Mouse (Mus musculus) midbrain, postnatal 0 days (tissue): Measurements from ENCODE around the gene Mmp24. TPM values are rescaled to one million over a fixed set of nuclear protein-coding genes. Genes with fewer than 3 reads are reported as not detected.

Experiments used
- ATAC-seq: fragments of 200-750 bp; cut with Nextera tagmentation; 2 replicates; pipeline ENCODE4 v1.8.0; 2017; ENCODE audit warnings: moderate number of reproducible peaks, mild to moderate bottlenecking, moderate TSS enrichment, moderate library complexity; ENCODE audit not compliant: low FRiP score
- DNase-seq: peaks from one replicate; pipeline ENCODE4 v3.0.0-alpha.2; 2015; ENCODE audit warnings: low spot score
- H3K27ac ChIP-seq: fragments of 300-500 bp; sonication (generic); 2 replicates; pipeline ENCODE4 v1.5.1; 2014; ENCODE audit warnings: low read depth, mild to moderate bottlenecking, low read length, mixed read lengths
- H3K27me3 ChIP-seq: fragments of 300-500 bp; sonication (generic); 2 replicates; pipeline ENCODE4 v1.6.1; 2014; ENCODE audit warnings: low read length, control low read depth, mixed read lengths; ENCODE audit not compliant: insufficient read depth
- H3K36me3 ChIP-seq: fragments of 300-500 bp; sonication (generic); 2 replicates; pipeline ENCODE4 v1.6.1; 2014; ENCODE audit warnings: low read length, control low read depth, mixed read lengths; ENCODE audit not compliant: insufficient read depth
- H3K4me1 ChIP-seq: fragments of 300-500 bp; sonication (generic); 2 replicates; pipeline ENCODE4 v1.6.1; 2014; ENCODE audit warnings: mild to moderate bottlenecking, control low read depth, antibody characterized with exemption, low read length, mixed read lengths; ENCODE audit not compliant: insufficient read depth
- H3K4me2 ChIP-seq: fragments of 300-500 bp; sonication (generic); 2 replicates; pipeline ENCODE4 v1.6.1; 2014; ENCODE audit warnings: low read depth, mild to moderate bottlenecking, low read length, mixed read lengths; ENCODE audit not compliant: poor library complexity, severe bottlenecking
- H3K4me3 ChIP-seq: fragments of 300-500 bp; sonication (generic); 2 replicates; pipeline ENCODE4 v1.5.1; 2014; ENCODE audit warnings: low read depth, mild to moderate bottlenecking, low read length, moderate library complexity
- H3K9ac ChIP-seq: fragments of 300-500 bp; sonication (generic); replicated peaks from 2 replicates; pipeline ENCODE4 v1.6.1; 2014; ENCODE audit warnings: mild to moderate bottlenecking, low read length, moderate library complexity, mixed read lengths; ENCODE audit not compliant: poor library complexity, severe bottlenecking
- H3K9me3 ChIP-seq: fragments of 300-500 bp; sonication (generic); 2 replicates; pipeline ENCODE4 v1.6.1; 2016; ENCODE audit warnings: low read length, control low read depth
- CTCF ChIP-seq: IDR thresholded peaks from 2 replicates; pipeline ENCODE4 v1.5.1; 2016; ENCODE audit warnings: antibody characterized with exemption, mild to moderate bottlenecking
- WGBS: fragments of 180-500 bp; shearing (Covaris S2); extraction: QIAGEN DNeasy Blood & Tissue Kit; methylation state at CpG from one replicate; pipeline ENCODE4 v1.1.7; 2014; 5-methylcytosine and 5-hydroxymethylcytosine counted together
- polyA plus RNA-seq: library from polyadenylated mRNA; unstranded; fragments of >200 nt; fragmentation: Nextera tagmentation; extraction: Ambion mirVana; gene quantifications from 2 replicates; pipeline ENCODE4 v1.2.1, GENCODE M21; 2015
- total RNA-seq: library from RNA; depleted of rRNA; stranded (reverse); fragments of >200 nt; gene quantifications from 2 replicates; pipeline ENCODE4 v1.2.3, GENCODE M21; 2014

Gene Mmp24
- total and polyA plus RNA-seq, 2 experiments from 2014 or later, result 12.3 to 178 TPM

GRCm38 (mm10) chr2:155764679-155765418 is 10.3 kb upstream of the Mmp24 start:
- no peak overlapping the region for H3K27ac ChIP-seq
- TF ChIP-seq CTCF, result peak; percentile 87
- no peaks in the 10 kb centered on the region for H3K36me3 ChIP-seq
- no peak overlapping the region for H3K4me3 ChIP-seq
- H3K9ac ChIP-seq, result no peak overlapping the region
- 55% methylated on average over 13 of the region's 13 CpGs for WGBS
- no peaks in the 10 kb centered on the region for H3K4me1 ChIP-seq
- DNase-seq, result peak; percentile 87
- no peak overlapping the region for H3K4me2 ChIP-seq
- no peaks in the 10 kb centered on the region for H3K9me3 ChIP-seq
- no peaks in the 10 kb centered on the region for H3K27me3 ChIP-seq
- ATAC-seq, result 0 out of 2 replicates have a peak, but pooled peaks have one; percentile 60

- Histone ChIP-seq H3K27ac (no peak overlapping the region), H3K27me3 (peaks cover 7% of the 10 kb centered on the region; the same call in 1 of the 2 replicates), H3K4me2 (no peak overlapping the region), H3K4me1 (peaks cover 5% of the 10 kb centered on the region; the same call in 1 of the 2 replicates), H3K9ac (no peak overlapping the region), H3K36me3 (no peaks in the 10 kb centered on the region), H3K9me3 (no peaks in the 10 kb centered on the region), H3K4me3 (no peak overlapping the region)
- WGBS, result 62% methylated on average over 4 of the region's 4 CpGs
- no peak for TF ChIP-seq CTCF
- DNase-seq, result no peak
- ATAC-seq, result no peak
These were observed 1.5 kb upstream of the Mmp24 start for GRCm38 (mm10) chr2:155773664-155774063.

- Histone ChIP-seq H3K4me1 (peaks cover 5% of the 10 kb centered on the region; the same call in 1 of the 2 replicates), H3K27me3 (peaks cover 7% of the 10 kb centered on the region; the same call in 1 of the 2 replicates), H3K9ac (peak overlapping the region; percentile 98), H3K9me3 (no peaks in the 10 kb centered on the region), H3K4me3 (peak overlapping the region; percentile 89), H3K4me2 (peak overlapping the region; percentile 85), H3K27ac (peak overlapping the region; percentile 94), H3K36me3 (no peaks in the 10 kb centered on the region)
- no peak for TF ChIP-seq CTCF
- ATAC-seq, result no peak
- DNase-seq, result no peak
- 55% methylated on average over 11 of the region's 11 CpGs for WGBS
These were observed 748 bp upstream of the Mmp24 start for GRCm38 (mm10) chr2:155774261-155774926.

- peak overlapping the region; percentile 98 for H3K9ac ChIP-seq
- peaks cover 5% of the 10 kb centered on the region; the same call in 1 of the 2 replicates for H3K4me1 ChIP-seq
- no peaks in the 10 kb centered on the region for H3K9me3 ChIP-seq
- peaks cover 7% of the 10 kb centered on the region; the same call in 1 of the 2 replicates for H3K27me3 ChIP-seq
- no peaks in the 10 kb centered on the region for H3K36me3 ChIP-seq
- DNase-seq (peak; percentile 66), ATAC-seq (peak; percentile 72)
- H3K4me2 ChIP-seq, result peak overlapping the region; percentile 85
- WGBS, result under 1% methylated on average over 34 of the region's 44 CpGs
- peak overlapping the region; percentile 94 for H3K27ac ChIP-seq
- H3K4me3 ChIP-seq, result peak overlapping the region; percentile 89
- TF ChIP-seq CTCF, result no peak
These were observed 632 bp downstream of the Mmp24 start for GRCm38 (mm10) chr2:155775685-155776263.

GRCm38 (mm10) chr2:155776824-155777687 is 1.9 kb downstream of the Mmp24 start:
- Histone ChIP-seq H3K4me1 (peaks cover 5% of the 10 kb centered on the region; the same call in 1 of the 2 replicates), H3K36me3 (no peaks in the 10 kb centered on the region), H3K9me3 (no peaks in the 10 kb centered on the region), H3K9ac (no peak overlapping the region), H3K4me2 (peak overlapping the region; percentile 85), H3K27ac (no peak overlapping the region), H3K27me3 (peaks cover 7% of the 10 kb centered on the region; the same call in 1 of the 2 replicates), H3K4me3 (peak overlapping the region; percentile 89; the same call in 1 of the 2 replicates)
- TF ChIP-seq CTCF, result no peak
- DNase-seq (no peak), ATAC-seq (no peak)
- 69% methylated on average over 10 of the region's 10 CpGs for WGBS
